Mouse (Mus musculus) mouse embryonic stem cell (cell line): ENCODE measurements around the gene Gm45783.
"Not testable (repeated sequence)": the region's sequence is repeated elsewhere in the genome, so short reads cannot be mapped to it uniquely, and the experiment has no call there.

Source experiments
- in situ Hi-C, 2 experiments: fragments of 300-500 bp; cut with MboI; formaldehyde crosslinking; loops; 1 replicate in 1 of 2; 3 replicates in 1 of 2; pipeline ENCODE4 v1.14.3; 2019 to 2020; ENCODE audit warnings: low sequenced_read_pairs in 2 of 2, low pct_unique_long_range_greater_than_20kb in 1 of 2, mixed read lengths in 1 of 2; ENCODE audit not compliant: unreplicated experiment in 1 of 2

The Gm45783 gene

DNA sequence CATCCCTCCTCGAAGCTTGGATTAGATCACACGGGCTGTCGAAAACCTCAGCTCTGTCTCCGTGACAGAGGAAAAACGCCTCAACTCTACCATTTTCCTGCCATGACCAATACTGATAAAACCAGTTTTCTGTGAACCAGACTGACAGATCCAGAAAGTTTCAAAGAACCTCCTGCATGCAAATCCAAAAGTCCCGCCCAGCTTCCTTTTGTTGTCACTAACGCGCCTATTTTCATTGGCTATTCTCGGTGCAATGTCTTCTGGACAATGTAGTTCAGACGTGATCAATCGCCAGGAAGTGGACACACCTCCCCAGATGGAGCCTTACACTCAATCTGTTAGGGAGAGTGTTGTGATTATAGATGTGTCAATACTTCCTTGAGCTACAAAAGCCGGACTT is at the start of gene Gm45783:
Gene Gm45783 (minus strand): TSS at position 143 of the 400 bp plus-strand sequence.
- in situ Hi-C loops, result not testable (repeated sequence)

DNA sequence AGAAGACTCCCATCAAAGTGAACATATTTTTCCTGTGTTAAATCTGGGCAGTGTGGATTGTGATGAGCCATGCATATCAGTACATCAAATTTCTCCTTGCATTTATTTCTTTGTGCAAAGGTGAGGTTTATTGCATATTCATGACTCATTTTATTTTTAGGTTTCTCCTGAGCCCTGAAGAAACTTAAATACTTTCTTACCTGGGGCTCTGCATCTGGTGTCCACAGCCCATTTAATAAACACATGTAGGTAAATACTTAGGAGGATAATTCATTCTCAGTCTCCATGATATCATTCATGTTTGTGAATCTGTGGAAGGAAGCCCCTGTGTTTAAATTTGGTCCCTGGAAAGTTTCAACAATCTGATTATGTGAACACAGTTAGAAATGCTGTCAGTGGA is 25.2 kb upstream of the Gm45783 start, which contains the start of gene Vmn2r31:
Gene Vmn2r31 (minus strand): TSS at position 101 of the 400 bp plus-strand sequence.
- in situ Hi-C loops, result not testable (repeated sequence)

DNA sequence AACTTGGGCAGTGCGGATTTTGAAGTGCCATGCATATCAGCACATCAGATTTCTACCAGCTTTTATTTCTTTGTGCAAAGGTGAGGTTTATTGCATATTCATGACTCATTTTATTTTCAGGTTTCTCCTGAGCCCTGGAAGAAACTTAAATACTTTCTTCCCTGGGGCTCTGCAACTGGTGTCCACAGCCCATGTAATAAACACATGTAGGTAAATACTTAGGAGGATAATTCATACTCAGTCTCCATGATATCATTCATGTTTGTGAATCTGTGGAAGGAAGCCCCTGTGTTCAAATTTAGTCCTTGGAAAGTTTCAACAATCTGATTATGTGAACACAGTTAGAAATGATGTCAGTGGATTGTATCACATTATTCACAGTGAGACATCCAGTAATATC is 36.9 kb downstream of the Gm45783 start, which contains the start of gene Vmn2r30:
Gene Vmn2r30 (minus strand): TSS at position 101 of the 400 bp plus-strand sequence.
- in situ Hi-C loops, result not testable (repeated sequence)

DNA sequence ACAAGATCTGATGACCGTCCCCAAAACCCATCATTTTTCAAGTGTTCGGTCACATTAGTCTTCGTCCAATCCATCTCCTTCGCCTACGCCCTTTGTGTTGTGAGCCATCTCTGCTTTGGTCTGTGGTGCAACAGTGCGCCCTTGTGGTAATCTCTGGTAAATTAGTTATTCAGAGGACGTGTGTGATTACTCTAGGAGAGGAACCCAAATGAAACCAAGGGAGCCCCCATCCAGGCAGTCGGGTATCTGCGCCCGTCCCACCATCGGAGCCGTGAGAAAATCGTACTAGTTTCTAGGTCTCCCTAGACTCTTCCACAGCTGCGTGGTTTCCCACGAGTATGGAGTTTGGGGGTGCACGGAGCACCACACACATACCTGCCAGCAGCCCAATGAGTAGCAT is 78.8 kb downstream of the Gm45783 start:
- in situ Hi-C loops, result loop anchor here (10.0 to 25.0 kb wide), 10 partner anchors 101 to 933 kb away; partner anchors contain the start of genes Olfr1350 (in 1 of the 2), Zfp773 (in 1 of the 2), Zfp78 (in 1 of the 2) and Zim1 (in 1 of the 2)
